Mouse (Mus musculus) small intestine, adult 2 months (tissue): ENCODE data around the gene Cdk14.

Source experiments
- CTCF ChIP-seq: fragments of 200-500 bp; IDR thresholded peaks from 2 replicates; pipeline ENCODE4 v1.5.1; 2012; ENCODE audit warnings: low read depth, mild to moderate bottlenecking, control low read depth, inconsistent platforms, low read length, moderate library complexity, mixed read lengths; ENCODE audit not compliant: insufficient replicate concordance, insufficient read length; ENCODE audit errors: extremely low read depth
- POLR2A ChIP-seq: fragments of 200-500 bp; IDR thresholded peaks from 2 replicates; pipeline ENCODE4 v1.6.1; 2012; ENCODE audit warnings: low read depth, mild to moderate bottlenecking, control low read depth, inconsistent platforms, low read length, moderate library complexity

DNA sequence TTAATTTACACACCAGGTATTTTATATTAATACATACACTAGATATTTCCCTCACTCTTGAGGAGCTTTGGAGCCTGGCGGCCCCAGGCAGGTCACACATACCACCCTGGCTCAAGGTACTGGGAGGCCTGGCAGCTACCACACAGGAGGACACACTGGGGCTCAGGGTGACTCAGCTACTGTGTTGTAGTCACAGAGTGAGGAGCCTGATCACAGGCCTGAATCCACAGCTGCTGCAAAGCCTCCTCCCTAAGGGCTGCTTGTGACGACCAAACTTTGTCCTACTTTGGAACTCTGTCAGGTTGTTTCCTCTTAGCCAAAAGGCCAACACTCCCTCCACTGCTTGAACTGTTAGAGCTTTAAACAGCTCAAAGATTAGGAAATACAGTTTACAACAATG lies 76.8 kb downstream of the Cdk14 start:
- TF ChIP-seq POLR2A (no peak), CTCF (no peak)
